Mouse (Mus musculus): ENCODE data around the gene Myom1.

- no peak for TF ChIP-seq CTCF (conservative IDR thresholded peaks at IDR 0.05; ENCODE audit: low read length)
- no peak for TF ChIP-seq NANOG (IDR thresholded peaks at IDR 0.05; ENCODE audit: borderline replicate concordance, low read length)
These were observed 32.0 kb downstream of the Myom1 start for GRCm38 (mm10) chr17:71034472-71034871.
